Mouse (Mus musculus): ENCODE measurements around the gene Slc4a5.

The Slc4a5 gene

GRCm38 (mm10) chr6:83351490-83352160 is 132.0 kb downstream of the Slc4a5 start:
- peak; percentile 24 for DNase-seq (ENCODE audit: low spot score)

DNA sequence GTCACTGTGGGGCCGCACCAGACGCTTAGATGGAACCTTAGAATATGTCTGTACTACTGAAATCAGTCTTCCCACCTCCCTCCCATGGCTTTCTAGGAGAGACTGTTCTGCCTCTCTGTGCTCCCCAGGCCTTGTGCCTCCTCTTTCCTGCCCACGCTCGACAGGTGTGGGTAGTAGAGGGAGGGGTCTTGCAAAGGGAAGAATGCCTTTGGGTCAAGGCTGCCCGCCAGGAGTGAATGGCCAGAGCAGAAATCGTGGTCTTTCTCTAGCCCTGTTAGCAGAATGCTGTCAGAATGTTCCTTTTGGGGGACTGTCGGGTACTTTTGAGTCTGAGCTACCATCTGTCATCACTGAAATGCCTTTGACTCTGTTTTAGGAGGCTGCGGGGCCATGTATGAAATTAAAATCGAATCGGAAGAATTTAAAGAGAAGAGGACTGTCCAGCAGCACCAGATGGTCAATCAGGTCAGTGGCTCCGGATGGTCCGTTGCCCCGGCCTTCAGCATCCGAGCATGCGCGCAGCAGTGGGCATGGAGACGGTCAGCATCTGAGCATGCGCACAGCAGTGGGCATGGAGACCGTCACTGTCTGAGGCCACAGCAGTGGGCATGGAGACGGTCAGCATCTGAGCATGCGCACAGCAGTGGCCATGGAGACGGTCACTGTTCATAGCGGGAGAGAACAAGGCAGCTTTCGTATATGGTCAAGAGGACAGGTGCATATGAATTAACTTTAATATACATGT is 133.2 kb downstream of the Slc4a5 start:
- DNase-seq (ENCODE audit: low spot score): no peak

Data from yolk sac, embryonic 10.5 days (tissue).